Mouse (Mus musculus): ENCODE measurements around the gene Ccndbp1. TPM values are rescaled to one million over a fixed set of nuclear protein-coding genes. Genes with fewer than 3 reads are reported as not detected.
"Not testable (repeated sequence)": the region's sequence is repeated elsewhere in the genome, so short reads cannot be mapped to it uniquely, and the experiment has no call there.

Gene Ccndbp1
- total and polyA plus RNA-seq, 2 experiments = 12.5 to 13.8 TPM

DNA sequence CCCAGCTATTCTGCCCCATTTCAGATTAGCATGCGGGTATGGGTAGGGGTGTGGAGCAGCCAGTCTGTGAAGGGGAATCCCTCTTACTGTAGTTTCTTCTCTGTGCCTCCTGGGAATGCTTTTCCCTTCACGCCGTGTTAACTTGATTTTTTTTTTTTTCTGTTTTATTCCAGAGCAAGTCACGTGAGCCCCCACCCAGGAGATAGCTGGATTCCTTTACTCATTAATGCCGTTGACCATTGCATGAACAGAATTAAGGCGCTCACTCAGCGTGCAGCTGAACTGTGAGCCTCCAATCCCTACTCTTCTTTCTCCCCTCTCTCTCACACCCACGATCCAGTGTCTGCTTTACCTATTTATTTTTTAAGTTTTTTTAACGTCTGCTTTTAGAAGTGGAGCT, 8.0 kb downstream of the Ccndbp1 start:
- Histone ChIP-seq H3K4me3 (ENCODE audit: insufficient read depth, low read depth, low read length) (no peak overlapping the region), H3K27me3 (ENCODE audit: control insufficient read depth, insufficient read depth, low read length) (no peaks in the 10 kb centered on the region), H3K79me2 (ENCODE audit: control insufficient read depth, insufficient read depth, low read length) (no peaks in the 10 kb centered on the region), H3K4me1 (ENCODE audit: control insufficient read depth, insufficient read depth, low read length) (no peaks in the 10 kb centered on the region), H3K27ac (replicated peaks; ENCODE audit: insufficient read depth, low read depth, low read length) (no peak overlapping the region), H3K9ac (ENCODE audit: low read depth, low read length) (no peak overlapping the region), H3K36me3 (ENCODE audit: control insufficient read depth, insufficient read depth, low read length) (peaks cover 47% of the 10 kb centered on the region)
- TF ChIP-seq CTCF (IDR thresholded peaks at IDR 0.05; ENCODE audit: low read depth, low read length) (no peak), POLR2A (IDR thresholded peaks at IDR 0.05; ENCODE audit: extremely low read depth, insufficient read depth, low read length) (no peak)
- DNase-seq (ENCODE audit: extremely low read depth, low read depth, low spot score) = no peak
- WGBS = 95% methylated on average over 9 of the region's 9 CpGs

- Histone ChIP-seq H3K4me3 (ENCODE audit: insufficient read depth, low read depth, low read length) (no peak overlapping the region), H3K79me2 (ENCODE audit: control insufficient read depth, insufficient read depth, low read length) (no peaks in the 10 kb centered on the region), H3K27me3 (ENCODE audit: control insufficient read depth, insufficient read depth, low read length) (no peaks in the 10 kb centered on the region), H3K4me1 (ENCODE audit: control insufficient read depth, insufficient read depth, low read length) (no peaks in the 10 kb centered on the region), H3K27ac (replicated peaks; ENCODE audit: insufficient read depth, low read depth, low read length) (no peak overlapping the region), H3K36me3 (ENCODE audit: control insufficient read depth, insufficient read depth, low read length) (peaks cover 42% of the 10 kb centered on the region), H3K9ac (ENCODE audit: low read depth, low read length) (no peak overlapping the region)
- no peak for DNase-seq (ENCODE audit: extremely low read depth, low read depth, low spot score)
- TF ChIP-seq CTCF (IDR thresholded peaks at IDR 0.05; ENCODE audit: low read depth, low read length) (no peak), POLR2A (IDR thresholded peaks at IDR 0.05; ENCODE audit: extremely low read depth, insufficient read depth, low read length) (no peak)
- 95% methylated on average over 1 of the region's 1 CpGs for WGBS
Measured at GRCm38 (mm10) chr2:121017151-121017550, 8.9 kb downstream of the Ccndbp1 start.

DNA sequence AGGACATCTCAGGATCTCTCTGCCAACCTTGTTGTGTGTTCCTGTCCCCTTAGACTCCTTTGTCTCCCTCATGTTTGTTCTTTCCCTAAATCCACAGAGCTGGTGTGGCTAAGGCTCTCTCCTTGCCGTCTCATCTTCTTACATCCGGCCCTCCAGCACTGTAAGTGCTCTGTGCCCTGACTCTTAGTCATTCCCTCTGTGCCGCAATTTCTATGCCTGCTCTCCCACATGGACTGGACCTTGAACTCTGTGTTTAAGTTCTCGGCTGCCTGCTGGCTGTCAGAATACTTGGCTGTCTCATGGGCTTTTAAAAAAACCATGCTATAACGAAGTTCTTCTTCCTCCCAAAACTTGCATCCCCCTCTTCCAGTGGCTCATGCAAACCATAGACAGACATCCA, 14.7 kb downstream of the Ccndbp1 start:
- DNase-seq (ENCODE audit: extremely low read depth, low read depth, low spot score) = peak; percentile 47
- H3K27me3 ChIP-seq (ENCODE audit: control insufficient read depth, insufficient read depth, low read length) = no peaks in the 10 kb centered on the region
- H3K4me3 ChIP-seq (ENCODE audit: insufficient read depth, low read depth, low read length) = no peak overlapping the region
- 17% methylated on average over 5 of the region's 5 CpGs for WGBS
- H3K4me1 ChIP-seq (ENCODE audit: control insufficient read depth, insufficient read depth, low read length) = peaks cover 2% of the 10 kb centered on the region; the same call in 1 of the 2 replicates
- no peak overlapping the region for H3K9ac ChIP-seq (ENCODE audit: low read depth, low read length)
- peaks cover 1% of the 10 kb centered on the region for H3K36me3 ChIP-seq (ENCODE audit: control insufficient read depth, insufficient read depth, low read length)
- no peaks in the 10 kb centered on the region for H3K79me2 ChIP-seq (ENCODE audit: control insufficient read depth, insufficient read depth, low read length)
- TF ChIP-seq POLR2A (IDR thresholded peaks at IDR 0.05; ENCODE audit: extremely low read depth, insufficient read depth, low read length) = no peak
- no peak for TF ChIP-seq CTCF (IDR thresholded peaks at IDR 0.05; ENCODE audit: low read depth, low read length)
- no peak overlapping the region for H3K27ac ChIP-seq (replicated peaks; ENCODE audit: insufficient read depth, low read depth, low read length)

- DNase-seq (ENCODE audit: extremely low read depth, low read depth, low spot score) = no peak
- 60% methylated on average over 5 of the region's 5 CpGs for whole genome bisulfite sequencing
- Histone ChIP-seq H3K27me3 (ENCODE audit: control insufficient read depth, insufficient read depth, low read length) (no peaks in the 10 kb centered on the region), H3K9ac (ENCODE audit: low read depth, low read length) (no peak within 1 kb of the TSS), H3K4me1 (ENCODE audit: control insufficient read depth, insufficient read depth, low read length) (no peaks in the 10 kb centered on the region), H3K79me2 (ENCODE audit: control insufficient read depth, insufficient read depth, low read length) (no peaks in the 10 kb centered on the region), H3K4me3 (ENCODE audit: insufficient read depth, low read depth, low read length) (no peak within 1 kb of the TSS), H3K36me3 (ENCODE audit: control insufficient read depth, insufficient read depth, low read length) (no peaks in the 10 kb centered on the region), H3K27ac (replicated peaks; ENCODE audit: insufficient read depth, low read depth, low read length) (no peak within 1 kb of the TSS)
- TF ChIP-seq CTCF (IDR thresholded peaks at IDR 0.05; ENCODE audit: low read depth, low read length) = no peak
Measured at GRCm38 (mm10) chr2:121036733-121037341, 28.6 kb downstream of the Ccndbp1 start, which contains the start of gene Epb42. Gene Epb42, minus strand, starts transcription at chr2:121037072.

- not testable (repeated sequence) for H3K79me2 ChIP-seq (ENCODE audit: control insufficient read depth, insufficient read depth, low read length)
- 96% methylated on average over 1 of the region's 1 CpGs for WGBS
Measured at GRCm38 (mm10) chr2:121038851-121039250, 30.6 kb downstream of the Ccndbp1 start.

GRCm38 (mm10) chr2:121039382-121039781, 31.2 kb downstream of the Ccndbp1 start:
- Histone ChIP-seq H3K4me1 (ENCODE audit: control insufficient read depth, insufficient read depth, low read length) (no peaks in the 10 kb centered on the region), H3K27ac (replicated peaks; ENCODE audit: insufficient read depth, low read depth, low read length) (no peak overlapping the region), H3K36me3 (ENCODE audit: control insufficient read depth, insufficient read depth, low read length) (no peaks in the 10 kb centered on the region), H3K79me2 (ENCODE audit: control insufficient read depth, insufficient read depth, low read length) (no peaks in the 10 kb centered on the region), H3K9ac (ENCODE audit: low read depth, low read length) (no peak overlapping the region), H3K27me3 (ENCODE audit: control insufficient read depth, insufficient read depth, low read length) (no peaks in the 10 kb centered on the region), H3K4me3 (ENCODE audit: insufficient read depth, low read depth, low read length) (no peak overlapping the region)
- no peak for TF ChIP-seq POLR2A (IDR thresholded peaks at IDR 0.05; ENCODE audit: extremely low read depth, insufficient read depth, low read length)
- TF ChIP-seq CTCF (IDR thresholded peaks at IDR 0.05; ENCODE audit: low read depth, low read length) = no peak
- DNase-seq (ENCODE audit: extremely low read depth, low read depth, low spot score) = no peak
- 94% methylated on average over 1 of the region's 1 CpGs for WGBS

More at GRCm38 (mm10) chr2:121038851-121039250, 30.6 kb downstream of the Ccndbp1 start:
- H3K4me1 ChIP-seq (ENCODE audit: control insufficient read depth, insufficient read depth, low read length); H3K9ac ChIP-seq (ENCODE audit: low read depth, low read length); H3K36me3 ChIP-seq (ENCODE audit: control insufficient read depth, insufficient read depth, low read length); H3K27me3 ChIP-seq (ENCODE audit: control insufficient read depth, insufficient read depth, low read length); DNase-seq (ENCODE audit: extremely low read depth, low read depth, low spot score); H3K4me3 ChIP-seq (ENCODE audit: insufficient read depth, low read depth, low read length); H3K27ac ChIP-seq (replicated peaks; ENCODE audit: insufficient read depth, low read depth, low read length): not testable (repeated sequence)

Data from liver, adult 2 months (tissue).